Mouse (Mus musculus) midbrain, embryonic 16.5 days (tissue): ENCODE measurements at regions not wholly inside any gene's neighbourhood (a gene's known extent, or its start where the extent isn't known, plus 50 kb on each side); places are given as distances from the start of the nearest gene placed in this dataset.
A peak's percentile ranks its signal among the peaks of the same experiment; 100 is the strongest.

Experiments used
- ATAC-seq: fragments of 200-750 bp; cut with Nextera tagmentation; 2 replicates; pipeline ENCODE4 v1.8.0; 2017; ENCODE audit warnings: moderate TSS enrichment
- H3K27ac ChIP-seq: fragments of 300-500 bp; sonication (generic); 2 replicates; pipeline ENCODE4 v1.5.1; 2014; ENCODE audit warnings: mild to moderate bottlenecking, low read length, mixed read lengths
- H3K27me3 ChIP-seq: fragments of 300-500 bp; sonication (generic); 2 replicates; pipeline ENCODE4 v1.6.1; 2014; ENCODE audit warnings: low read depth, low read length, mixed read lengths; ENCODE audit not compliant: control insufficient read depth, insufficient read depth
- H3K36me3 ChIP-seq: fragments of 300-500 bp; sonication (generic); 2 replicates; pipeline ENCODE4 v1.6.1; 2014; ENCODE audit warnings: mild to moderate bottlenecking, low read length, moderate library complexity, mixed read lengths; ENCODE audit not compliant: control insufficient read depth, insufficient read depth
- H3K4me1 ChIP-seq: fragments of 300-500 bp; sonication (generic); 2 replicates; pipeline ENCODE4 v1.6.1; 2014; ENCODE audit warnings: mild to moderate bottlenecking, low read length, mixed read lengths; ENCODE audit not compliant: control insufficient read depth, insufficient read depth
- H3K4me2 ChIP-seq: fragments of 300-500 bp; sonication (generic); 2 replicates; pipeline ENCODE4 v1.6.1; 2014; ENCODE audit warnings: mild to moderate bottlenecking, low read length, mixed read lengths
- H3K4me3 ChIP-seq: fragments of 300-500 bp; sonication (generic); 2 replicates; pipeline ENCODE4 v1.5.1; 2014; ENCODE audit warnings: low read depth, mild to moderate bottlenecking, low read length, moderate library complexity, mixed read lengths
- H3K9ac ChIP-seq: fragments of 300-500 bp; sonication (generic); 2 replicates; pipeline ENCODE4 v1.6.1; 2014; ENCODE audit warnings: low read depth, low read length, mixed read lengths
- H3K9me3 ChIP-seq: fragments of 300-500 bp; sonication (generic); replicated peaks from 2 replicates; pipeline ENCODE4 v1.6.1; 2014; ENCODE audit warnings: mild to moderate bottlenecking, low read length, mixed read lengths; ENCODE audit not compliant: control insufficient read depth, poor library complexity, severe bottlenecking
- WGBS: fragments of 180-500 bp; shearing (Covaris S2); extraction: QIAGEN DNeasy Blood & Tissue Kit; methylation state at CpG from one replicate; pipeline ENCODE4 v1.1.7; 2014; 5-methylcytosine and 5-hydroxymethylcytosine counted together

GRCm38 (mm10) chr10:83963779-83964643 is 241.3 kb downstream of the 1500009L16Rik start:
- no peaks in the 10 kb centered on the region for H3K27me3 ChIP-seq
- no peak overlapping the region for H3K4me3 ChIP-seq
- H3K9me3 ChIP-seq = no peaks in the 10 kb centered on the region
- no peak overlapping the region for H3K27ac ChIP-seq
- H3K4me1 ChIP-seq = peaks cover 8% of the 10 kb centered on the region; the same call in 1 of the 2 replicates
- peak; percentile 56; the same call in 1 of the 2 replicates for ATAC-seq
- 15% methylated on average over 12 of the region's 12 CpGs for WGBS
- H3K36me3 ChIP-seq = no peaks in the 10 kb centered on the region
- no peak overlapping the region for H3K9ac ChIP-seq
- H3K4me2 ChIP-seq = no peak overlapping the region

- Histone ChIP-seq H3K27ac (no peak overlapping the region), H3K4me1 (peaks cover 8% of the 10 kb centered on the region; the same call in 1 of the 2 replicates), H3K9ac (no peak overlapping the region), H3K4me3 (no peak overlapping the region), H3K9me3 (no peaks in the 10 kb centered on the region), H3K4me2 (no peak overlapping the region), H3K36me3 (no peaks in the 10 kb centered on the region), H3K27me3 (no peaks in the 10 kb centered on the region)
- ATAC-seq = no peak
- WGBS = 51% methylated on average over 5 of the region's 5 CpGs
Observed at GRCm38 (mm10) chr10:83964838-83965237, 242.2 kb downstream of the 1500009L16Rik start.

- Histone ChIP-seq H3K9ac (no peak overlapping the region), H3K4me3 (no peak overlapping the region), H3K9me3 (no peaks in the 10 kb centered on the region), H3K4me1 (no peaks in the 10 kb centered on the region), H3K27ac (no peak overlapping the region), H3K36me3 (no peaks in the 10 kb centered on the region), H3K27me3 (no peaks in the 10 kb centered on the region), H3K4me2 (no peak overlapping the region)
- ATAC-seq = no peak
- WGBS = 75% methylated on average over 3 of the region's 3 CpGs
Observed at GRCm38 (mm10) chr10:83970501-83970900, 247.8 kb downstream of the 1500009L16Rik start.

GRCm38 (mm10) chr10:83974548-83974947 is 251.9 kb downstream of the 1500009L16Rik start:
- H3K9me3 ChIP-seq = no peaks in the 10 kb centered on the region
- ATAC-seq = no peak
- H3K4me3 ChIP-seq = no peak overlapping the region
- peaks cover 6% of the 10 kb centered on the region for H3K4me1 ChIP-seq
- H3K27me3 ChIP-seq = no peaks in the 10 kb centered on the region
- H3K36me3 ChIP-seq = no peaks in the 10 kb centered on the region
- H3K4me2 ChIP-seq = no peak overlapping the region
- H3K9ac ChIP-seq = no peak overlapping the region
- no peak overlapping the region for H3K27ac ChIP-seq
- WGBS = 89% methylated on average over 6 of the region's 6 CpGs

GRCm38 (mm10) chr10:83976548-83976947 is 253.9 kb downstream of the 1500009L16Rik start:
- Histone ChIP-seq H3K4me1 (peaks cover 6% of the 10 kb centered on the region), H3K9me3 (no peaks in the 10 kb centered on the region), H3K36me3 (no peaks in the 10 kb centered on the region), H3K27me3 (no peaks in the 10 kb centered on the region), H3K9ac (no peak overlapping the region), H3K27ac (no peak overlapping the region), H3K4me3 (no peak overlapping the region), H3K4me2 (no peak overlapping the region)
- 16% methylated on average over 3 of the region's 3 CpGs for WGBS
- ATAC-seq = peak; percentile 51; the same call in 1 of the 2 replicates

GRCm38 (mm10) chr10:83979930-83980329 is 257.3 kb downstream of the 1500009L16Rik start:
- no peaks in the 10 kb centered on the region for H3K27me3 ChIP-seq
- no peak overlapping the region for H3K9ac ChIP-seq
- no peak for ATAC-seq
- H3K36me3 ChIP-seq = no peaks in the 10 kb centered on the region
- no peak overlapping the region for H3K27ac ChIP-seq
- H3K9me3 ChIP-seq = no peaks in the 10 kb centered on the region
- no peak overlapping the region for H3K4me2 ChIP-seq
- H3K4me3 ChIP-seq = no peak overlapping the region
- peaks cover 6% of the 10 kb centered on the region for H3K4me1 ChIP-seq
- 100% methylated on average over 2 of the region's 2 CpGs for WGBS

- Histone ChIP-seq H3K27ac (no peak overlapping the region), H3K36me3 (no peaks in the 10 kb centered on the region), H3K9ac (no peak overlapping the region), H3K9me3 (no peaks in the 10 kb centered on the region), H3K4me2 (no peak overlapping the region), H3K27me3 (no peaks in the 10 kb centered on the region), H3K4me1 (no peaks in the 10 kb centered on the region), H3K4me3 (no peak overlapping the region)
- ATAC-seq = no peak
- 50% methylated on average over 12 of the region's 12 CpGs for WGBS
Observed at GRCm38 (mm10) chr10:83984697-83985415, 262.2 kb downstream of the 1500009L16Rik start.

- Histone ChIP-seq H3K36me3 (no peaks in the 10 kb centered on the region), H3K9ac (no peak overlapping the region), H3K27me3 (no peaks in the 10 kb centered on the region), H3K4me1 (no peaks in the 10 kb centered on the region), H3K9me3 (no peaks in the 10 kb centered on the region), H3K27ac (no peak overlapping the region), H3K4me2 (no peak overlapping the region), H3K4me3 (no peak overlapping the region)
- 84% methylated on average over 11 of the region's 11 CpGs for WGBS
- no peak for ATAC-seq
Observed at GRCm38 (mm10) chr10:83992577-83993305, 270.1 kb downstream of the 1500009L16Rik start.
